22 mouse cellular contexts compared by ENCODE assay signal in the genomic region with DNA sequence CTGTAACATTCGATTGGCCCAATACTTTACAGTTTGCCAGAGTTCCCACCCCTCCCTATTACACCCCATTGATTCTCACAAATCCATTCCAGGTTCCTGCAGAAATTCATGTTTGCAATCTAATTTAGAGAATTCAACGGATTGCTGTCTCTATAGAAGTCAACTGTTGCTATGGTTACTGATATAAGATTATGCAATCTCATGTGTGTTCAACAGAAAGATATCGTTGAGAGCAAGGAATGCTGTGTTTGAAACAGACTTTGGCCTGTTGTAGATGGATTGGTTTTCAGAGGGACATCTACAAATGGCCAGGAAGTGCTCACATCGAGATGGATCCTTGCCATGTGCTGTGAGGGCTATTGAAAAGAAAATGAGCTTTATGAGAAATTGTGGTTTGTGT. TPM values are rescaled to one million over a fixed set of nuclear protein-coding genes. Genes with fewer than 3 reads are reported as not detected.
A peak's percentile ranks its signal among the peaks of the same experiment; 100 is the strongest.
DNase-seq lines count a peak whose midpoint lies in the region; ATAC-seq and TF ChIP-seq lines count a peak whose summit lies in the region.
"Had no signal": no experiment of that assay in that cellular context is flagged by ENCODE, and none has a peak within 500 bp of the region (broad histone marks: within the 10 kb centered on the region; RNA-seq: fewer than 3 reads in every experiment).

No protein-coding gene starts in this region.

- no peaks in the 10 kb centered on the region for H3K4me1 ChIP-seq in lung, embryonic 14.5 days (ENCODE audit: insufficient read depth)
- no peaks in the 10 kb centered on the region for H3K4me1 ChIP-seq in midbrain, postnatal 0 days (ENCODE audit: insufficient read depth, low read length)
- H3K4me1 ChIP-seq in midbrain, embryonic 13.5 days (replicated peaks), result no peaks in the 10 kb centered on the region
- H3K4me1 ChIP-seq in intestine, embryonic 16.5 days (ENCODE audit: control insufficient read depth, insufficient read depth, low read length), result no peaks in the 10 kb centered on the region; the same call in 1 of the 2 replicates
- H3K4me1 ChIP-seq in neural tube, embryonic 15.5 days, result no peaks in the 10 kb centered on the region
- H3K4me1 ChIP-seq: heart, embryonic 13.5 days; hindbrain, embryonic 15.5 days had no signal

- H3K36me3 ChIP-seq in lung, embryonic 14.5 days (ENCODE audit: insufficient read depth), result no peaks in the 10 kb centered on the region
- no peaks in the 10 kb centered on the region for H3K36me3 ChIP-seq in midbrain, postnatal 0 days (ENCODE audit: insufficient read depth, low read length)
- no peaks in the 10 kb centered on the region for H3K36me3 ChIP-seq in midbrain, embryonic 13.5 days
- no peaks in the 10 kb centered on the region for H3K36me3 ChIP-seq in intestine, embryonic 16.5 days (ENCODE audit: control insufficient read depth, insufficient read depth, low read length)
- H3K36me3 ChIP-seq in neural tube, embryonic 15.5 days, result no peaks in the 10 kb centered on the region
- H3K36me3 ChIP-seq: embryonic facial prominence, embryonic 13.5 days; heart, embryonic 13.5 days; hindbrain, embryonic 15.5 days had no signal

- 42% methylated on average over 4 of the region's 4 CpGs for WGBS in lung, embryonic 14.5 days
- WGBS in midbrain, postnatal 0 days, result 47% methylated on average over 4 of the region's 4 CpGs
- WGBS in midbrain, embryonic 13.5 days, result 65% methylated on average over 4 of the region's 4 CpGs
- 51% methylated on average over 4 of the region's 4 CpGs for WGBS in intestine, embryonic 16.5 days
- 74% methylated on average over 4 of the region's 4 CpGs for WGBS in neural tube, embryonic 15.5 days

- H3K27me3 ChIP-seq in lung, embryonic 14.5 days (ENCODE audit: insufficient read depth, low read length), result no peaks in the 10 kb centered on the region
- H3K27me3 ChIP-seq in midbrain, postnatal 0 days (ENCODE audit: insufficient read depth, low read length), result no peaks in the 10 kb centered on the region
- H3K27me3 ChIP-seq in midbrain, embryonic 13.5 days, result no peaks in the 10 kb centered on the region
- H3K27me3 ChIP-seq in intestine, embryonic 16.5 days (replicated peaks; ENCODE audit: control insufficient read depth, insufficient read depth, low read length), result no peaks in the 10 kb centered on the region
- H3K27me3 ChIP-seq in neural tube, embryonic 15.5 days (replicated peaks), result no peaks in the 10 kb centered on the region
- H3K27me3 ChIP-seq: embryonic facial prominence, embryonic 13.5 days; heart, embryonic 13.5 days; hindbrain, embryonic 15.5 days had no signal

- H3K27ac ChIP-seq in lung, embryonic 14.5 days (ENCODE audit: low read depth), result no peak overlapping the region
- no peak overlapping the region for H3K27ac ChIP-seq in midbrain, postnatal 0 days (ENCODE audit: low read depth, low read length)
- H3K27ac ChIP-seq in midbrain, embryonic 13.5 days, result no peak overlapping the region
- H3K27ac ChIP-seq in intestine, embryonic 16.5 days (ENCODE audit: low read length), result no peak overlapping the region
- no peak overlapping the region for H3K27ac ChIP-seq in neural tube, embryonic 15.5 days (replicated peaks)
- H3K27ac ChIP-seq: embryonic facial prominence, embryonic 13.5 days; gastrocnemius, adult 2 months; heart, embryonic 13.5 days; hindbrain, embryonic 15.5 days had no signal

- no peak for TF ChIP-seq CTCF in lung, embryonic 14.5 days (IDR thresholded peaks at IDR 0.05; ENCODE audit: low read depth)
- no peak for TF ChIP-seq CTCF in midbrain, postnatal 0 days (IDR thresholded peaks at IDR 0.05)

- peak; percentile 44; the same call in 1 of the 2 replicates for ATAC-seq in lung, embryonic 14.5 days (ENCODE audit: insufficient read depth)
- ATAC-seq in midbrain, postnatal 0 days (ENCODE audit: low FRiP score), result no peak
- no peak for ATAC-seq in midbrain, embryonic 13.5 days
- peak; percentile 71 for ATAC-seq in intestine, embryonic 16.5 days
- no peak for ATAC-seq in neural tube, embryonic 15.5 days (ENCODE audit: low FRiP score)
- ATAC-seq: forebrain, embryonic 14.5 days had no signal

- DNase-seq in lung, embryonic 14.5 days, result peak; percentile 2
- DNase-seq in lung, adult 18-20 months, result no peak
- DNase-seq in midbrain, postnatal 0 days (ENCODE audit: low spot score), result peak; percentile 14
- no peak for DNase-seq in spleen, adult 12 weeks (ENCODE audit: low spot score)
- DNase-seq: adrenal gland, postnatal 10 days; cerebellum, adult 11-12 months; cerebellum, adult 9-11 months; cerebellum, postnatal 36 days; gastrocnemius, adult 2 months; gastrocnemius, postnatal 25 days; heart, adult 11 months; heart, postnatal 36 days had no signal

- H3K4me2 ChIP-seq in lung, embryonic 14.5 days, result no peak overlapping the region
- no peak overlapping the region for H3K4me2 ChIP-seq in midbrain, postnatal 0 days (ENCODE audit: low read depth, low read length, poor library complexity, severe bottlenecking)
- H3K4me2 ChIP-seq in midbrain, embryonic 13.5 days (replicated peaks), result no peak overlapping the region
- H3K4me2 ChIP-seq in intestine, embryonic 16.5 days (ENCODE audit: low read depth, low read length), result no peak overlapping the region
- H3K4me2 ChIP-seq in neural tube, embryonic 15.5 days, result no peak overlapping the region
- H3K4me2 ChIP-seq: embryonic facial prominence, embryonic 13.5 days; heart, embryonic 13.5 days; hindbrain, embryonic 15.5 days had no signal

- H3K4me3 ChIP-seq in lung, embryonic 14.5 days (ENCODE audit: low read depth, low read length), result no peak overlapping the region
- no peak overlapping the region for H3K4me3 ChIP-seq in midbrain, postnatal 0 days (ENCODE audit: low read depth, low read length)
- H3K4me3 ChIP-seq in midbrain, embryonic 13.5 days (replicated peaks), result no peak overlapping the region
- no peak overlapping the region for H3K4me3 ChIP-seq in intestine, embryonic 16.5 days (ENCODE audit: low read length)
- no peak overlapping the region for H3K4me3 ChIP-seq in neural tube, embryonic 15.5 days (replicated peaks)
- H3K4me3 ChIP-seq: embryonic facial prominence, embryonic 13.5 days; gastrocnemius, adult 2 months; heart, embryonic 13.5 days; hindbrain, embryonic 15.5 days had no signal

- no peak overlapping the region for H3K9ac ChIP-seq in lung, embryonic 14.5 days
- H3K9ac ChIP-seq in midbrain, postnatal 0 days (replicated peaks; ENCODE audit: low read length, poor library complexity, severe bottlenecking), result no peak overlapping the region
- H3K9ac ChIP-seq in midbrain, embryonic 13.5 days (replicated peaks), result no peak overlapping the region
- H3K9ac ChIP-seq in intestine, embryonic 16.5 days (ENCODE audit: low read depth, low read length), result no peak overlapping the region
- H3K9ac ChIP-seq in neural tube, embryonic 15.5 days (replicated peaks), result no peak overlapping the region
- H3K9ac ChIP-seq: embryonic facial prominence, embryonic 13.5 days; heart, embryonic 13.5 days; hindbrain, embryonic 15.5 days had no signal

- H3K9me3 ChIP-seq in lung, embryonic 14.5 days (ENCODE audit: low read depth, low read length), result no peaks in the 10 kb centered on the region
- no peaks in the 10 kb centered on the region for H3K9me3 ChIP-seq in midbrain, postnatal 0 days (ENCODE audit: low read length)
- H3K9me3 ChIP-seq in midbrain, embryonic 13.5 days, result no peaks in the 10 kb centered on the region
- H3K9me3 ChIP-seq in intestine, embryonic 16.5 days (ENCODE audit: control insufficient read depth, low read length), result no peaks in the 10 kb centered on the region
- no peaks in the 10 kb centered on the region for H3K9me3 ChIP-seq in neural tube, embryonic 15.5 days (replicated peaks)
- H3K9me3 ChIP-seq: embryonic facial prominence, embryonic 13.5 days; heart, embryonic 13.5 days; hindbrain, embryonic 15.5 days had no signal

RNA-seq across cellular contexts. Expression of gene Gm281, which starts 0.9 kb away (rescaled TPM):
- 0.05 TPM in 1 of 2 replicates, not detected in the other for polyA plus RNA-seq in lung, embryonic 14.5 days (2014; fragmentation: Nextera tagmentation; extraction: Ambion mirVana)
- total RNA-seq in midbrain, postnatal 0 days (2014; rRNA removed), result not detected in 2 replicates
- polyA plus RNA-seq in midbrain, postnatal 0 days (2015; fragmentation: Nextera tagmentation; extraction: Ambion mirVana), result not detected in 2 replicates
- polyA plus RNA-seq in midbrain, embryonic 13.5 days (2015; fragmentation: Nextera tagmentation; extraction: Ambion mirVana), result not detected in 2 replicates
- polyA plus RNA-seq in intestine, embryonic 16.5 days (2015; fragmentation: Nextera tagmentation; extraction: Ambion mirVana), result 0.04 and 0.07 TPM in 2 replicates
- not detected in 2 replicates for polyA plus RNA-seq in neural tube, embryonic 15.5 days (2015; fragmentation: Nextera tagmentation; extraction: Ambion mirVana)
- total RNA-seq: adrenal gland, postnatal 10 days; adrenal gland, postnatal 4 days; gastrocnemius, adult 2 months; gastrocnemius, postnatal 25 days; heart, postnatal 36 days had no signal
- polyA plus RNA-seq: embryonic facial prominence, embryonic 13.5 days; forebrain, embryonic 14.5 days; heart, embryonic 13.5 days; heart, postnatal 0 days; hindbrain, embryonic 11.5 days; hindbrain, embryonic 15.5 days had no signal

RNA-seq across cellular contexts. Expression of gene Atxn7, which starts 46.0 kb away (rescaled TPM):
- polyA plus RNA-seq in lung, embryonic 14.5 days (2014; fragmentation: Nextera tagmentation; extraction: Ambion mirVana), result 6.0 and 6.9 TPM in 2 replicates
- 12.7 and 22.4 TPM in 2 replicates for total RNA-seq in midbrain, postnatal 0 days (2014; rRNA removed)
- 2.2 and 2.5 TPM in 2 replicates for polyA plus RNA-seq in midbrain, postnatal 0 days (2015; fragmentation: Nextera tagmentation; extraction: Ambion mirVana)
- 3.4 and 3.8 TPM in 2 replicates for polyA plus RNA-seq in midbrain, embryonic 13.5 days (2015; fragmentation: Nextera tagmentation; extraction: Ambion mirVana)
- polyA plus RNA-seq in intestine, embryonic 16.5 days (2015; fragmentation: Nextera tagmentation; extraction: Ambion mirVana), result 2.9 and 3.5 TPM in 2 replicates
- polyA plus RNA-seq in neural tube, embryonic 15.5 days (2015; fragmentation: Nextera tagmentation; extraction: Ambion mirVana), result 3.2 and 3.3 TPM in 2 replicates

RNA-seq across cellular contexts. Expression of gene Thoc7, which starts 46.4 kb away (rescaled TPM):
- 193 and 204 TPM in 2 replicates for polyA plus RNA-seq in lung, embryonic 14.5 days (2014; fragmentation: Nextera tagmentation; extraction: Ambion mirVana)
- 55.7 and 70.7 TPM in 2 replicates for total RNA-seq in midbrain, postnatal 0 days (2014; rRNA removed)
- polyA plus RNA-seq in midbrain, postnatal 0 days (2015; fragmentation: Nextera tagmentation; extraction: Ambion mirVana), result 195 and 196 TPM in 2 replicates
- polyA plus RNA-seq in midbrain, embryonic 13.5 days (2015; fragmentation: Nextera tagmentation; extraction: Ambion mirVana), result 196 and 215 TPM in 2 replicates
- 152 and 155 TPM in 2 replicates for polyA plus RNA-seq in intestine, embryonic 16.5 days (2015; fragmentation: Nextera tagmentation; extraction: Ambion mirVana)
- 187 and 210 TPM in 2 replicates for polyA plus RNA-seq in neural tube, embryonic 15.5 days (2015; fragmentation: Nextera tagmentation; extraction: Ambion mirVana)

Comparison
In these comparisons a context has a peak if more than half of its experiments do, and no peak if none do; other contexts are left out.
1. DNase-seq: peak in lung, embryonic 14.5 days (single experiment) and midbrain, postnatal 0 days (single experiment); none in lung, adult 18-20 months (0 of 2) and spleen, adult 12 weeks (single experiment).
2. ATAC-seq: peak in lung, embryonic 14.5 days (single experiment) and intestine, embryonic 16.5 days (single experiment); none in midbrain, postnatal 0 days (single experiment), midbrain, embryonic 13.5 days (single experiment) and neural tube, embryonic 15.5 days (single experiment).